Mouse (Mus musculus) embryo, embryonic 10.5 days (tissue): ENCODE results near the gene March11.

Experiments
- DNase-seq: peaks from one replicate; pipeline ENCODE4 v3.0.0-alpha.2; 2015; ENCODE audit warnings: low spot score

March11 gene

GRCm38 (mm10) chr15:26374232-26374631, 65.4 kb downstream of the March11 start:
- DNase-seq = no peak

- no peak for DNase-seq
These were observed 66.1 kb downstream of the March11 start for GRCm38 (mm10) chr15:26374946-26375345.

DNA sequence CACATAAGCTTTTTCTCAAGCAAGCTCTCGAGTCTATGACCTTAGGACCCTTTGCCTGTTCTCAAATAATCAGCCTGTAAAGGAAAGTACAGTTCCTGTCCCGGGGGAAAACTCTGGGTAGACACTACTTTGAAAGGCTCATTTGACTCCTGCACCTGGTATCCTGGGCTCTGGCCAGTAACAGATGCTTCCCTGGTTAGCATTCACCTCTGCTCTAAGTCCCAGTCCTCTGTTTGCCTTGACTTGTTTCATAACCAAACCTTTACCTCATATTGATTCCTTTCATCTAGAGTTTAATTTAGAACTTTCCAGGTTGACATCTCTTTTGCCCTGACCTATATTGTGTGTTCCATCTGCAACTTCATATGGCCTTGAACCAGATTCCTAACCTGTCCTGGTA, 68.5 kb downstream of the March11 start:
- DNase-seq = no peak

- DNase-seq = no peak
These were observed 70.0 kb downstream of the March11 start for GRCm38 (mm10) chr15:26378879-26379278.

GRCm38 (mm10) chr15:26379831-26380230, 71.0 kb downstream of the March11 start:
- DNase-seq = no peak

GRCm38 (mm10) chr15:26380844-26381243, 72.0 kb downstream of the March11 start:
- DNase-seq = no peak

DNA sequence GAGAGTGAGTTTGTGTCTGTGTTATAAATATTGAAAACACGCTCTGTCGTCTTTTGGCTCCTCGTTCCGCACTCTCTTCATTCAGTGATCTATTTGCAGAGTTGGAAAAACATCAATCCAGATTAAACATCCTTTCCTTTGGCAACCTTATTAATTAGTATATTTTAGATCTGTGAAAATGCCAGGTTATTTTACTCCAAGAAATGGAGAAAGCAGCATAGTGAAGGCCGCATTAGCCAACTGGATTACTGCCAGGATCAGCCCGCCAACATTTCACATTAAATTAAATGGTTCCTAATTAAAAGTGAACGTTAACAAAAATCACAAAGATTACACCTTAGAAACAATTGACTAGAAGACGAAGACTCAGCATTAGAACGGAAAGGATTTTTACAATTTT, 81.2 kb downstream of the March11 start:
- no peak for DNase-seq

DNA sequence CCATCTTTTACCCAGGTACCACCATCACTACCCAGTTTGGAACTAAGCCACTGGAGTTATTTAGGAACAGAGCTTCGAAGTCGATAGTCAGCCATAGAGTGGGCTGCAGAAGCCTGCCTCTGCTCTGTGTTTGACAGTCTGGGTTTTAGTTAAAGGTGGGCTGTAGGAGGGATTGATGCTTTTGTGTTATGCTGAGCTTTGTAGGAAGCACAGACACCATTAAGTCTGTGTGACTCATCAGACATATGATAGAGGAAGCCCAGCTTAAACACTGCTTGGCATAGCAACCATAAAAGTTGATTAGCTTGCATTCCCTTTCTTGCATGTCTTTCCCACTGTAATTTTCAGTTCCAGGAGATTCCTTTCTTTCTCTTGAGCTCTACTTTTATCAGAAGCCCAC, 87.7 kb downstream of the March11 start:
- no peak for DNase-seq

- no peak for DNase-seq
These were observed 116.4 kb downstream of the March11 start for GRCm38 (mm10) chr15:26425284-26425683.

- DNase-seq = no peak
These were observed 117.4 kb downstream of the March11 start for GRCm38 (mm10) chr15:26426231-26426630.

GRCm38 (mm10) chr15:26430565-26430964, 121.7 kb downstream of the March11 start:
- DNase-seq = no peak

GRCm38 (mm10) chr15:26432676-26433075, 123.8 kb downstream of the March11 start:
- DNase-seq = no peak

DNA sequence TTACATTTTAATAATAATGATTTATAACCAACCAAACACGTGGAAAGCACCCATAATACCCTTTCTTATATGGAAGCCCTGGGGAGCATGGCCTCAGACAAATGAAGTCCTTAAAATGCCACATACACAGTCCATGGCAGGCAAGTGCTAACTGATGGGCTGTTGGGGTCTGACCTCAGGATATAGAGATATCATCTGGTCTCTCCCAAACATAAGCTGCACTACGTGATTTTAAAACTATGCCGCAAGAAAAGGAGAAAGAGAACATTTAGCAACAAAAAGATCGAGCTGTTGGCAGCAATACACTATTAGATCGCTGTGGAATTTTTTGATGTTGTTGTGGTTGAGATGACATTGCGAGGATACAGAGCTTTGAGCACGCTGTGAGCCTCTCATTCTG, 126.9 kb downstream of the March11 start:
- DNase-seq = no peak

DNA sequence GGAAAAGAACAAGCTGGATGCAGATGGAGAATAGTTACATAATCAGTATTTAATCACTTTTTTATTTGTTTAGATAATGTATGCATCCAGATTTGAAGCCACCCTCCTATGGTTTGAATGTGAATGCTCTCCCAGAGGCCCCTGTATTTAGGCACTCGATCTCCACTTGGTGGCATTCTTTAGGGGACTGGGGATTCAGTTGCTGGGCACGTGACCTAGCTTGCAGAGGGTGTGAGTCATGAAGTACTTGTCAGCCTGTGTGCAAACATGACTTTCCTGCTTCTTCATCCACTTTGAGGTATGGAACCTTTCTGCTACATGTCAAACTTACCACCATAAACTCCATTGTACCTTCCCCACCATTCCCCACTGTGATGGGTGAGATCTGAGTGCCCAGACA, 128.3 kb downstream of the March11 start:
- no peak for DNase-seq
